Mouse (Mus musculus): ENCODE results near the gene Tbc1d5. TPM values are rescaled to one million over a fixed set of nuclear protein-coding genes. Genes with fewer than 3 reads are reported as not detected.

The Tbc1d5 gene
- total RNA-seq, 2 experiments from 2014 or later = 18.4 to 19.7 TPM

DNA sequence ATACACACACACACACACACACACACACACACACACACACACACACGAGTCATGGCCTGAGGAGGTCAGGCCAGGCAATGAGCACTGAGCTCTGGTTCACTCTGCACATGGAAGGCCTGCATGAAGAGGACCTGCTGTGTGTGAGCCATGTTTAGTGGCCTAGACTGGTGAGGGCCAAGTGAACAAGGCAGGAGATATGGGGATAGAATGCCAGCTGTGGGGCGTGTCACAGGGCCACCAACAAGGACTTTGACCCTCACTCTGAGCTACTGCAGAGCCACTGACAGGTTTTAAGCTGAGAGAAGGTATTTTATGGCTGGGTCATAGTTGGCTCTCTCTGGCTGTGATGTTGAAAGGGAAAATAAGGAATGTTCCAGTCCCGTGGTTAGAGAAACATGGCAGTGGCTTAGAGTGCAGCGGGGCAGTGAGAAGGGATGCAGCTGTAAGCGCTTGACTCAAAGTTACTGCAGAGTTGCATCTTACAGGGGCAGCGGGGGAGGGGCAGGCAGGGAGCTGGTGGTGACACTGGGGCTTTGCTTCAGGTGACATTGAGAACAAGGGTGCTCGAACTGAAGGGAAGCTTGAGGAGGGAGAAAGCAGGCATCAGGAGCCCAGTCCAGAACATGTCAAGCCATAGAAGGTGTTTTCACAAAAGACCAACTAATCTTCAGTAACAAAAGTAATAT lies 494.0 kb downstream of the Tbc1d5 start:
- no peak for DNase-seq (ENCODE audit: low spot score in 2 of 2)

Measured in layer of hippocampus, postnatal 10 days (tissue).